Mouse (Mus musculus): ENCODE results near the gene Susd1. TPM values are rescaled to one million over a fixed set of nuclear protein-coding genes. Genes with fewer than 3 reads are reported as not detected.

The Susd1 gene
- total and polyA plus RNA-seq, 3 experiments = 49.0 to 180 (median 67.6) TPM

DNA sequence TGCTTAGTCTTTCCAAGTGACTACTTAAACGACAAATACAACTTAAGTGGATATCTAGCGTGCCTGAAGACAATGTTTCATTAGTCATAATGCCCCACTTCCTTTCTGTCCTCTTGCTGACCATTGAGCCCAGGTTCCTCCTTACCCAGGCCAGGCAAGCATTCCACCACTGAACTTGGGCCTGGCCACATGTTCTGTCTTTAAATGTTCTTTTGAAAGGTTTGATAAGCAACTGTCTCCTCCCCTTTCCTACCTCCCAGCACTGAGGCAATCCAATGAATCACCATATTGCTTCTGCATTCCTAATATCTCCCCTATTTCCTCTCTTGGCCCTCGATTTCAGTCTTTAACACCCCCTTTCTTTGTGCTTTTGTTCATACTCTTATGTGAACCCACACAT lies 143.8 kb downstream of the Susd1 start:
- Histone ChIP-seq H3K79me2 (ENCODE audit: control insufficient read depth, insufficient read depth, low read length, poor library complexity) (no peaks in the 10 kb centered on the region), H3K9me3 (replicated peaks; ENCODE audit: insufficient read depth, low read length) (no peaks in the 10 kb centered on the region), H3K4me3 (ENCODE audit: control insufficient read depth in 1 of 2, insufficient read depth in 1 of 2, low read depth in 2 of 2, low read length in 2 of 2) (no peak overlapping the region), H3K27me3 (ENCODE audit: control insufficient read depth in 1 of 2, insufficient read depth in 2 of 2, low read length in 2 of 2) (no peaks in the 10 kb centered on the region), H3K36me3 (ENCODE audit: control insufficient read depth in 1 of 2, insufficient read depth in 2 of 2, low read length in 2 of 2) (peaks cover 0 to 33% of the 10 kb centered on the region in 2 experiments; a peak in 2 of 4 replicates), H3K4me1 (ENCODE audit: control insufficient read depth in 1 of 2, insufficient read depth in 2 of 2, low read length in 2 of 2) (peaks cover 16 to 25% of the 10 kb centered on the region in 2 experiments), H3K9ac (ENCODE audit: control insufficient read depth, low read depth, low read length, poor library complexity, severe bottlenecking) (no peak overlapping the region), H3K27ac (ENCODE audit: control insufficient read depth, low read depth, low read length) (no peak overlapping the region; the same call in 1 of the 2 replicates)
- TF ChIP-seq SIN3A (IDR thresholded peaks at IDR 0.05; ENCODE audit: low read length) (peak; percentile 22; the same call in 1 of the 2 replicates), MYC (IDR thresholded peaks at IDR 0.05; ENCODE audit: low read depth, low read length) (0 out of 2 replicates have a peak, but pooled peaks have one; percentile 52), ELF1 (IDR thresholded peaks at IDR 0.05; ENCODE audit: low read depth, low read length) (no peak), GATA1 (IDR thresholded peaks at IDR 0.05; ENCODE audit: low read depth, low read length) (peak; percentile 27; the same call in 1 of the 2 replicates), RCOR1 (IDR thresholded peaks at IDR 0.05; ENCODE audit: low read depth, low read length) (no peak), MYB (IDR thresholded peaks at IDR 0.05; ENCODE audit: low read depth, low read length) (no peak), EP300 (IDR thresholded peaks at IDR 0.05; ENCODE audit: low read depth in 1 of 2, low read length in 2 of 2) (peak; percentile 10 to 20; a peak in 2 of 4 replicates), ETS1 (IDR thresholded peaks at IDR 0.05; ENCODE audit: low read depth, low read length) (0 out of 2 replicates have a peak, but pooled peaks have one; percentile 35), MAX (IDR thresholded peaks at IDR 0.05; ENCODE audit: low read length) (peak; percentile 59), TCF12 (IDR thresholded peaks at IDR 0.05; ENCODE audit: low read depth, low read length) (0 out of 2 replicates have a peak, but pooled peaks have one; percentile 11), MXI1 (IDR thresholded peaks at IDR 0.05; ENCODE audit: low read depth, low read length) (peak; percentile 62; the same call in 1 of the 2 replicates), USF1 (IDR thresholded peaks at IDR 0.05; ENCODE audit: low read depth, low read length) (no peak; the same call in 1 of the 2 replicates)
- peak; percentile 54 for DNase-seq (ENCODE audit: low read depth, low spot score)

DNA sequence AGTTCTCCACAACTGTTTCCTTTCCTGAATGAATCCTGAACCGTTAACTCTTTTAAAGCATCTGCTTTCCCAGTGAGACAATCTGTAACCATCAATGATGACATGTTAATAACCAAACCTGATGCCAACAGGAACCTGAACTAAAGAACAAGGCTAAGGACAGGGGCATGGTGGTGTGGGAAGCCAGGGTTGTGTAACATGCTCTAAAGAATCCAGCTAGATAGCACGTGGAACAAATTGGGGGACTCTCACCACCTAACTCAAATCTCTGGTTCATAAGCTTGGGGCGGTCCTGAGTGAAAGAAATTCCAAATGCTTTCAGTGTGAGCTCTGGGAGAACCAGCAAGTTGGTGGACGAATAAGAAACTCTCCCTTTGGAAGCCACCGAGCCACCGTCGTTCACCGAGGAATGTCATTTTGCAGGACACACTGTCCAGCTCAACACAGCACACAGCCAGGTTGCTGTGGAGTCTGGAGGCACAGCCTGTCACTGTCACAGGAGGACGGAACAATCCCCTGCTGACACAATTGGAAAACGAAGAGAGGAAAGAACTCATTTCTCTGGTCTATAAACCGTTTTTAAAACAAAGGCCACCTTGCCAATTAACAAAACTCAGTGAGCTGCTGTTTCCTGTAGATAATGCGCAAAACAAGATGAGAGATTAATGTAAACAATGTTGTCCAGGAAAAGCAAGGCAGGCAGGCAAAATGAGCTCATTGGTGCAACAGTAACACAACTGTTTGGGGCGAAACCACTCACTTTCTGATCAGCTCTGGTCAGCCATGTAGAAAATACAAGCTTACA lies 146.3 kb downstream of the Susd1 start:
- Histone ChIP-seq H3K79me2 (ENCODE audit: control insufficient read depth, insufficient read depth, low read length, poor library complexity) (no peaks in the 10 kb centered on the region), H3K4me3 (ENCODE audit: control insufficient read depth in 1 of 2, insufficient read depth in 1 of 2, low read depth in 2 of 2, low read length in 2 of 2) (peak overlapping the region; percentile 45 to 58), H3K9ac (ENCODE audit: control insufficient read depth, low read depth, low read length, poor library complexity, severe bottlenecking) (peak overlapping the region; percentile 52), H3K27ac (ENCODE audit: control insufficient read depth, low read depth, low read length) (peak overlapping the region; percentile 93), H3K4me1 (ENCODE audit: control insufficient read depth in 1 of 2, insufficient read depth in 2 of 2, low read length in 2 of 2) (peaks cover 16 to 30% of the 10 kb centered on the region in 2 experiments), H3K27me3 (ENCODE audit: control insufficient read depth in 1 of 2, insufficient read depth in 2 of 2, low read length in 2 of 2) (no peaks in the 10 kb centered on the region), H3K36me3 (ENCODE audit: control insufficient read depth in 1 of 2, insufficient read depth in 2 of 2, low read length in 2 of 2) (peaks cover 0 to 36% of the 10 kb centered on the region in 2 experiments; a peak in 2 of 4 replicates), H3K9me3 (replicated peaks; ENCODE audit: insufficient read depth, low read length) (no peaks in the 10 kb centered on the region)
- DNase-seq (ENCODE audit: low read depth, low spot score) = peak; percentile 90
- TF ChIP-seq KAT2A (conservative IDR thresholded peaks at IDR 0.05; ENCODE audit: low read depth, low read length) (no peak), ELF1 (IDR thresholded peaks at IDR 0.05; ENCODE audit: low read depth, low read length) (peak; percentile 51; the same call in 1 of the 2 replicates), MYC (IDR thresholded peaks at IDR 0.05; ENCODE audit: low read depth, low read length) (peak; percentile 40; the same call in 1 of the 2 replicates), CHD2 (IDR thresholded peaks at IDR 0.05; ENCODE audit: low read length) (no peak), ZNF384 (IDR thresholded peaks at IDR 0.05; ENCODE audit: low read depth, low read length) (peak; percentile 38; the same call in 1 of the 2 replicates), ETS1 (IDR thresholded peaks at IDR 0.05; ENCODE audit: low read depth, low read length) (peak; percentile 94), SIN3A (IDR thresholded peaks at IDR 0.05; ENCODE audit: low read length) (peak; percentile 83; the same call in 1 of the 2 replicates), HCFC1 (IDR thresholded peaks at IDR 0.05; ENCODE audit: low read depth, low read length) (peak; percentile 28; the same call in 1 of the 2 replicates), POLR2AphosphoS2 (IDR thresholded peaks at IDR 0.05; ENCODE audit: low read length) (no peak), EP300 (IDR thresholded peaks at IDR 0.05; ENCODE audit: low read depth in 1 of 2, low read length in 2 of 2) (peak; percentile 96 to 97), E2F4 (IDR thresholded peaks at IDR 0.05; ENCODE audit: borderline replicate concordance, low read depth, low read length) (no peak), NELFE (IDR thresholded peaks at IDR 0.05; ENCODE audit: low read depth, low read length) (no peak), MAFK (IDR thresholded peaks at IDR 0.05; ENCODE audit: borderline replicate concordance, low read depth, low read length) (peak; percentile 65), TAL1 (IDR thresholded peaks at IDR 0.05; ENCODE audit: low read length) (peak; percentile 95), RCOR1 (IDR thresholded peaks at IDR 0.05; ENCODE audit: low read depth, low read length) (peak; percentile 79), GATA1 (IDR thresholded peaks at IDR 0.05; ENCODE audit: low read depth, low read length) (peak; percentile 93), NRF1 (IDR thresholded peaks at IDR 0.05; ENCODE audit: insufficient read depth, low read depth, low read length, poor library complexity, severe bottlenecking) (no peak), BHLHE40 (IDR thresholded peaks at IDR 0.05; ENCODE audit: borderline replicate concordance, low read depth, low read length) (0 out of 2 replicates have a peak, but pooled peaks have one; percentile 52), MXI1 (IDR thresholded peaks at IDR 0.05; ENCODE audit: low read depth, low read length) (peak; percentile 49; the same call in 1 of the 2 replicates), USF2 (IDR thresholded peaks at IDR 0.05; ENCODE audit: borderline replicate concordance in 1 of 2, insufficient read depth in 1 of 2, low read depth in 1 of 2, low read length in 2 of 2) (no peak), CHD1 (IDR thresholded peaks at IDR 0.05; ENCODE audit: low read depth, low read length) (no peak), SMC3 (IDR thresholded peaks at IDR 0.05; ENCODE audit: low read depth, low read length) (peak; percentile 7; the same call in 1 of the 2 replicates), MYB (IDR thresholded peaks at IDR 0.05; ENCODE audit: low read depth, low read length) (peak; percentile 87), MAX (IDR thresholded peaks at IDR 0.05; ENCODE audit: low read length) (peak; percentile 60), USF1 (IDR thresholded peaks at IDR 0.05; ENCODE audit: low read depth, low read length) (no peak)

Data from MEL (cell line).